Mouse (Mus musculus) embryonic fibroblast, embryonic 13.5 days (primary cell): ENCODE results near the gene Gckr. TPM values are rescaled to one million over a fixed set of nuclear protein-coding genes. Genes with fewer than 3 reads are reported as not detected.
"Not testable (repeated sequence)": the region's sequence is repeated elsewhere in the genome, so short reads cannot be mapped to it uniquely, and the experiment has no call there.

ENCODE experiments used
- H3K27ac ChIP-seq: 2 replicates; pipeline ENCODE4 v1.5.1; 2012; ENCODE audit warnings: low read length, control low read depth, inconsistent platforms; ENCODE audit not compliant: insufficient read depth
- H3K4me1 ChIP-seq: 2 replicates; pipeline ENCODE4 v1.6.1; 2011; ENCODE audit warnings: low read length; ENCODE audit not compliant: control insufficient read depth, insufficient read depth
- H3K4me3 ChIP-seq: 2 replicates; pipeline ENCODE4 v1.5.1; 2011; ENCODE audit warnings: mild to moderate bottlenecking, control low read depth, low read length; ENCODE audit not compliant: insufficient read depth
- CTCF ChIP-seq: IDR thresholded peaks from 2 replicates; pipeline ENCODE4 v1.5.1; 2011; ENCODE audit warnings: mild to moderate bottlenecking, control low read depth, low read length, moderate library complexity, borderline replicate concordance; ENCODE audit not compliant: insufficient read depth
- POLR2A ChIP-seq: IDR thresholded peaks from 2 replicates; pipeline ENCODE4 v1.6.1; 2011; ENCODE audit warnings: low read depth, mild to moderate bottlenecking, control low read depth, low read length, moderate library complexity
- polyA plus RNA-seq: library from polyadenylated mRNA; stranded (reverse); fragments of >200 nt; gene quantifications from 2 replicates; pipeline ENCODE4 v1.2.4, GENCODE M21; 2011; ENCODE audit warnings: low read depth; ENCODE audit not compliant: missing spikeins, insufficient read length

Gckr gene
- polyA plus RNA-seq, 1 experiment = not detected

GRCm38 (mm10) chr5:31326850-31327249 lies 29.6 kb downstream of the Gckr start:
- Histone ChIP-seq H3K4me1 (no peaks in the 10 kb centered on the region), H3K4me3 (no peak overlapping the region), H3K27ac (no peak overlapping the region)
- TF ChIP-seq POLR2A = no peak
- no peak for TF ChIP-seq CTCF

GRCm38 (mm10) chr5:31328255-31328654 lies 31.0 kb downstream of the Gckr start:
- Histone ChIP-seq H3K27ac (no peak overlapping the region), H3K4me3 (no peak overlapping the region), H3K4me1 (no peaks in the 10 kb centered on the region)
- TF ChIP-seq CTCF (peak; percentile 39; the same call in 1 of the 2 replicates), POLR2A (no peak)

- H3K4me3 ChIP-seq, H3K27ac ChIP-seq, H3K4me1 ChIP-seq: not testable (repeated sequence)
Observed at GRCm38 (mm10) chr5:31357586-31357985, 60.3 kb downstream of the Gckr start.

GRCm38 (mm10) chr5:31360955-31361354 lies 63.7 kb downstream of the Gckr start:
- TF ChIP-seq POLR2A (no peak), CTCF (no peak)
- H3K4me3 ChIP-seq = no peak overlapping the region
- no peak overlapping the region for H3K27ac ChIP-seq
- H3K4me1 ChIP-seq = no peaks in the 10 kb centered on the region

Other genes starting within 250 kb of the Gckr start
- 97.2 and 110 TPM in 2 replicates for gene Atraid, start 249.1 kb upstream of the Gckr start, polyA plus RNA-seq
- gene Slc5a6, start 248.5 kb upstream of the Gckr start, polyA plus RNA-seq = 3.3 and 6.2 TPM in 2 replicates
- 32.6 and 39.5 TPM in 2 replicates for gene Cad, start 242.7 kb upstream of the Gckr start, polyA plus RNA-seq
- not detected in 2 replicates for gene Dnajc5g, start 191.2 kb upstream of the Gckr start, polyA plus RNA-seq
- gene Slc30a3, start 189.2 kb upstream of the Gckr start, polyA plus RNA-seq = not detected in 2 replicates
- gene Trim54, start 180.7 kb upstream of the Gckr start, polyA plus RNA-seq = not detected in 2 replicates
- gene Ucn, start 158.6 kb upstream of the Gckr start, polyA plus RNA-seq = not detected in 2 replicates
- gene Mpv17, start 143.2 kb upstream of the Gckr start, polyA plus RNA-seq = 54.0 and 57.7 TPM in 2 replicates
- 2.7 and 3.8 TPM in 2 replicates for gene Gm29609, start 117.5 kb upstream of the Gckr start, polyA plus RNA-seq
- 51.0 and 69.2 TPM in 2 replicates for gene Gtf3c2, start 117.3 kb upstream of the Gckr start, polyA plus RNA-seq
- gene Snx17, start 104.2 kb upstream of the Gckr start, polyA plus RNA-seq = 91.9 and 113 TPM in 2 replicates
- 19.8 and 21.6 TPM in 2 replicates for gene Eif2b4, start 104.0 kb upstream of the Gckr start, polyA plus RNA-seq
- 18.6 and 20.3 TPM in 2 replicates for gene Zfp513, start 95.1 kb upstream of the Gckr start, polyA plus RNA-seq
- gene Ppm1g, start 76.8 kb upstream of the Gckr start, polyA plus RNA-seq = 131 and 132 TPM in 2 replicates
- 93.5 and 115 TPM in 2 replicates for gene Nrbp1, start 56.6 kb upstream of the Gckr start, polyA plus RNA-seq
- gene Gm9970, start 56.2 kb upstream of the Gckr start, polyA plus RNA-seq = not detected in 2 replicates
- 0.81 and 1.4 TPM in 2 replicates for gene Krtcap3, start 45.8 kb upstream of the Gckr start, polyA plus RNA-seq
- gene Ift172, start 6.3 kb upstream of the Gckr start, polyA plus RNA-seq = 37.4 and 37.6 TPM in 2 replicates
- gene Fndc4, start 1.4 kb upstream of the Gckr start, polyA plus RNA-seq = 25.2 and 34.0 TPM in 2 replicates
- gene Zfp512, start 155.0 kb downstream of the Gckr start, polyA plus RNA-seq = 24.3 and 30.1 TPM in 2 replicates
- gene 4930548H24Rik, start 188.3 kb downstream of the Gckr start, polyA plus RNA-seq = 0.26 TPM in 1 of 2 replicates, not detected in the other
- gene Gpn1, start 197.3 kb downstream of the Gckr start, polyA plus RNA-seq = 24.9 and 32.9 TPM in 2 replicates
- gene Slc4a1ap, start 229.6 kb downstream of the Gckr start, polyA plus RNA-seq = 41.8 and 48.9 TPM in 2 replicates
- 15.0 and 16.3 TPM in 2 replicates for gene Supt7l, start 230.4 kb downstream of the Gckr start, polyA plus RNA-seq